Mouse (Mus musculus) liver, postnatal 0 days (tissue): ENCODE results near the gene Thrap3.

Source experiments
- CTCF ChIP-seq: sonication (generic); IDR thresholded peaks from 2 replicates; pipeline ENCODE4 v1.5.1; 2016; ENCODE audit warnings: antibody characterized with exemption, low read depth
- EP300 ChIP-seq: IDR thresholded peaks from 2 replicates; pipeline ENCODE4 v1.6.1; 2016; ENCODE audit warnings: antibody characterized with exemption, low read depth, mild to moderate bottlenecking

GRCm38 (mm10) chr4:126203336-126203895 is 856 bp upstream of the Thrap3 start:
- TF ChIP-seq CTCF: no peak
- no peak for TF ChIP-seq EP300
